Mouse (Mus musculus) embryonic facial prominence, embryonic 11.5 days (tissue): Measurements from ENCODE around the gene Nphp4. TPM values are rescaled to one million over a fixed set of nuclear protein-coding genes. Genes with fewer than 3 reads are reported as not detected.

Experiments
- ATAC-seq: fragments of 200-750 bp; cut with Nextera tagmentation; replicated peaks from 2 replicates; pipeline ENCODE4 v1.8.0; 2017; ENCODE audit warnings: low read depth; ENCODE audit not compliant: insufficient number of reproducible peaks, low FRiP score, low TSS enrichment
- DNase-seq: peaks from one replicate; pipeline ENCODE4 v3.0.0-alpha.2; 2015; ENCODE audit warnings: low spot score
- H3K27ac ChIP-seq: fragments of 300-500 bp; sonication (generic); replicated peaks from 2 replicates; pipeline ENCODE4 v1.5.1; 2014; ENCODE audit warnings: mild to moderate bottlenecking, low read depth, low read length, control low read depth
- H3K27me3 ChIP-seq: fragments of 300-500 bp; sonication (generic); 2 replicates; pipeline ENCODE4 v1.6.1; 2014; ENCODE audit warnings: mild to moderate bottlenecking, low read length, moderate library complexity, mixed read lengths; ENCODE audit not compliant: control insufficient read depth, insufficient read depth
- H3K36me3 ChIP-seq: fragments of 300-500 bp; sonication (generic); replicated peaks from 2 replicates; pipeline ENCODE4 v1.6.1; 2014; ENCODE audit warnings: low read depth, mild to moderate bottlenecking, low read length, moderate library complexity, mixed read lengths; ENCODE audit not compliant: control insufficient read depth, insufficient read depth
- H3K4me1 ChIP-seq: fragments of 300-500 bp; sonication (generic); 2 replicates; pipeline ENCODE4 v1.6.1; 2014; ENCODE audit warnings: low read length, mixed read lengths; ENCODE audit not compliant: control insufficient read depth, insufficient read depth
- H3K4me2 ChIP-seq: fragments of 300-500 bp; sonication (generic); 2 replicates; pipeline ENCODE4 v1.6.1; 2014; ENCODE audit warnings: low read depth, mild to moderate bottlenecking, control low read depth, low read length, moderate library complexity
- H3K4me3 ChIP-seq: fragments of 300-500 bp; sonication (generic); 2 replicates; pipeline ENCODE4 v1.5.1; 2014; ENCODE audit warnings: low read depth, low read length, control low read depth
- H3K9ac ChIP-seq: fragments of 300-500 bp; sonication (generic); replicated peaks from 2 replicates; pipeline ENCODE4 v1.6.1; 2014; ENCODE audit warnings: mild to moderate bottlenecking, control low read depth, low read length
- H3K9me3 ChIP-seq: fragments of 300-500 bp; sonication (generic); replicated peaks from 2 replicates; pipeline ENCODE4 v1.6.1; 2016; ENCODE audit warnings: mild to moderate bottlenecking, low read length, inconsistent platforms, mixed read lengths; ENCODE audit not compliant: control insufficient read depth
- WGBS: fragments of 180-500 bp; shearing (Covaris S2); extraction: QIAGEN DNeasy Blood & Tissue Kit; methylation state at CpG from one replicate; pipeline ENCODE4 v1.1.7; 2014; 5-methylcytosine and 5-hydroxymethylcytosine counted together
- polyA plus RNA-seq: library from polyadenylated mRNA; unstranded; fragments of >200 nt; fragmentation: Nextera tagmentation; extraction: Ambion mirVana; gene quantifications from 2 replicates; pipeline ENCODE4 v1.2.1, GENCODE M21; 2014

Gene Nphp4
- polyA plus RNA-seq, 1 experiment from 2014 or later = 2.2 TPM

GRCm38 (mm10) chr4:152576826-152577225 lies 100.3 kb downstream of the Nphp4 start:
- no peak overlapping the region for H3K27ac ChIP-seq
- no peaks in the 10 kb centered on the region for H3K36me3 ChIP-seq
- no peaks in the 10 kb centered on the region for H3K27me3 ChIP-seq
- no peak overlapping the region for H3K4me2 ChIP-seq
- H3K4me1 ChIP-seq = no peaks in the 10 kb centered on the region
- no peak for ATAC-seq
- H3K9ac ChIP-seq = no peak overlapping the region
- DNase-seq = no peak
- no peaks in the 10 kb centered on the region for H3K9me3 ChIP-seq
- 66% methylated on average over 4 of the region's 4 CpGs for WGBS
- no peak overlapping the region for H3K4me3 ChIP-seq

DNA sequence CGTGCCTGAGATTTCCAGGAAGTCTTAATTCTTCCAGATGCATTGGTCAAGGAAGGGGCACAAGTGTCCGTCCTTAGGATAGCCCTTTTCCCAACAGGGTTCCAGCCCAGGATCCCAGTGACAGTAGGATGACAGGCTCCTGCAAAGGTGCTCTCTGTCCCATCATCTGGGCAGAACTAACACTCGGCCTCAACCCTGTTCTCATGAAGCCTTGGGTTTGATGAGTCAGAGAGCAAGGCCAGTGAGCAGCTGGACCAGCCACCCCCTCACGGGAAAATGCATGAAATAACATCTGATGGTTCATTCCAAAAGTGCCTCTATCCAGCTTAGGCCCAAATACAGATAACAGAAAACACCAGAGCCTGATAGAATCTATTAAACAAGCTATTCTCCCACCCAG lies 103.5 kb downstream of the Nphp4 start:
- Histone ChIP-seq H3K9ac (no peak overlapping the region), H3K4me1 (no peaks in the 10 kb centered on the region), H3K27ac (no peak overlapping the region), H3K4me3 (no peak overlapping the region), H3K36me3 (no peaks in the 10 kb centered on the region), H3K27me3 (no peaks in the 10 kb centered on the region), H3K4me2 (no peak overlapping the region), H3K9me3 (no peaks in the 10 kb centered on the region)
- ATAC-seq (no peak), DNase-seq (no peak)
- WGBS = 71% methylated on average over 4 of the region's 4 CpGs

GRCm38 (mm10) chr4:152582206-152582605 lies 105.7 kb downstream of the Nphp4 start:
- DNase-seq = no peak
- WGBS = 28% methylated on average over 6 of the region's 6 CpGs

DNA sequence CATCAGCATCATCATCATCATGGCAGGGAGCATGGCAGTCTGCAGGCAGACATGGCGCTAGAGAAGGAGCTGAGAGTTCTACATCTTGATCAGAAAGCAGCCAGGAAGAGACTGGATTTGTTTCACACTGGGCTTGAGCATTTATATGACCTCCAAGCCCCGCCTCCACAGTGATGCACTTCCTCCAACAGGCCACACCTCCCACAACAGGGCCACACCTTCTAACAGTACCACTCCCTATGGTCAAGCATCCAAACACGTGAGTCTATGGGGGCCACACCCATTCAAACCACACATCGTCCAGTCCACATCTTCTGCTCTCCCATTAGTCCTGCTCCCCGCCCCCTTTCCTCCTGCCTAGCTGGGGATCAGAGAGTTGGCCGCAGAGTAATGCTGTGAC lies 107.1 kb downstream of the Nphp4 start:
- Histone ChIP-seq H3K9me3 (no peaks in the 10 kb centered on the region), H3K4me1 (no peaks in the 10 kb centered on the region), H3K4me2 (no peak overlapping the region), H3K9ac (no peak overlapping the region), H3K27ac (no peak overlapping the region), H3K4me3 (no peak overlapping the region), H3K36me3 (no peaks in the 10 kb centered on the region), H3K27me3 (no peaks in the 10 kb centered on the region)
- DNase-seq = no peak
- WGBS = 70% methylated on average over 6 of the region's 6 CpGs
- no peak for ATAC-seq

More at GRCm38 (mm10) chr4:152582206-152582605, 105.7 kb downstream of the Nphp4 start:
- no peak for ATAC-seq
- no peak overlapping the region for H3K4me2 ChIP-seq
- H3K4me1 ChIP-seq = no peaks in the 10 kb centered on the region
- no peaks in the 10 kb centered on the region for H3K27me3 ChIP-seq
- no peak overlapping the region for H3K4me3 ChIP-seq
- H3K9me3 ChIP-seq = no peaks in the 10 kb centered on the region
- no peak overlapping the region for H3K27ac ChIP-seq
- no peaks in the 10 kb centered on the region for H3K36me3 ChIP-seq
- H3K9ac ChIP-seq = no peak overlapping the region

GRCm38 (mm10) chr4:152585526-152585925 lies 109.0 kb downstream of the Nphp4 start:
- Histone ChIP-seq H3K27me3 (no peaks in the 10 kb centered on the region), H3K36me3 (no peaks in the 10 kb centered on the region), H3K9me3 (no peaks in the 10 kb centered on the region), H3K4me3 (no peak overlapping the region), H3K4me1 (no peaks in the 10 kb centered on the region), H3K27ac (no peak overlapping the region), H3K9ac (no peak overlapping the region), H3K4me2 (no peak overlapping the region)
- WGBS = 78% methylated on average over 15 of the region's 15 CpGs
- DNase-seq (no peak), ATAC-seq (no peak)

DNA sequence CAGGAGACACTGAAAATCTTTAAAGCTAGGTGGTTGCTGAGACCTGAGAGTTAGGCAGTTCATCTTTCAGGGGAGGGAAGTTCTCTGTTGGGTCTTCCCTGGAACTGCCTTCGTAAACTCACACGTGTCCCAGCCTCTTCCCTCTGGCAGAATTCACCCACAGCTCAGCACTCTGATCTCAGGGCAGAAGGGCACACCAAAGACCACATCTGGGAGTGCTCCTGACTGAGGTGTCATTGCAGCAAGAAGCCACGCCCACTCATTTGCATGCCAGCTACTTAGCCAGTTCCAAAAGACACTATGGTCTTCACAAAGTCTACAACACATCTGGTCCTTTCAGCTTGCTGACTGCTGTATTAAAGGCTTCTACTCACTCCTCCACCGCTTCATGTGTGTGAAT lies 109.7 kb downstream of the Nphp4 start:
- Histone ChIP-seq H3K4me1 (no peaks in the 10 kb centered on the region), H3K27me3 (no peaks in the 10 kb centered on the region), H3K9ac (no peak overlapping the region), H3K9me3 (no peaks in the 10 kb centered on the region), H3K4me2 (no peak overlapping the region), H3K4me3 (no peak overlapping the region), H3K27ac (no peak overlapping the region), H3K36me3 (no peaks in the 10 kb centered on the region)
- DNase-seq = no peak
- ATAC-seq = no peak
- WGBS = 24% methylated on average over 4 of the region's 4 CpGs

GRCm38 (mm10) chr4:152604285-152604684 lies 127.8 kb downstream of the Nphp4 start:
- Histone ChIP-seq H3K36me3 (no peaks in the 10 kb centered on the region), H3K27me3 (no peaks in the 10 kb centered on the region), H3K9ac (no peak overlapping the region), H3K27ac (no peak overlapping the region), H3K9me3 (no peaks in the 10 kb centered on the region), H3K4me3 (no peak overlapping the region), H3K4me2 (no peak overlapping the region), H3K4me1 (no peaks in the 10 kb centered on the region)
- no peak for ATAC-seq
- 84% methylated on average over 5 of the region's 5 CpGs for WGBS
- no peak for DNase-seq

GRCm38 (mm10) chr4:152609196-152609595 lies 132.7 kb downstream of the Nphp4 start:
- no peaks in the 10 kb centered on the region for H3K36me3 ChIP-seq
- no peaks in the 10 kb centered on the region for H3K27me3 ChIP-seq
- no peak overlapping the region for H3K27ac ChIP-seq
- no peak for ATAC-seq
- H3K9me3 ChIP-seq = no peaks in the 10 kb centered on the region
- H3K4me2 ChIP-seq = no peak overlapping the region
- WGBS = 87% methylated on average over 2 of the region's 2 CpGs
- H3K4me3 ChIP-seq = no peak overlapping the region
- DNase-seq = no peak
- no peaks in the 10 kb centered on the region for H3K4me1 ChIP-seq
- H3K9ac ChIP-seq = no peak overlapping the region
